Mouse (Mus musculus) kidney, embryonic 14.5 days (tissue): ENCODE measurements around the gene Gm21903. TPM values are rescaled to one million over a fixed set of nuclear protein-coding genes. Genes with fewer than 3 reads are reported as not detected.

Source experiments
- polyA plus RNA-seq: library from polyadenylated mRNA; unstranded; fragments of >200 nt; fragmentation: Nextera tagmentation; extraction: Ambion mirVana; gene quantifications from 2 replicates; pipeline ENCODE4 v1.2.1, GENCODE M21; 2014

The Gm21903 gene
- polyA plus RNA-seq, 1 experiment from 2014 or later: not detected

Other genes with a start within 250 kb of the Gm21903 start
- gene Esp24, start 6.6 kb downstream of the Gm21903 start, polyA plus RNA-seq: not detected in 2 replicates
- not detected in 2 replicates for gene Esp23, start 33.7 kb upstream of the Gm21903 start, polyA plus RNA-seq
- not detected in 2 replicates for gene Esp22, start 52.0 kb upstream of the Gm21903 start, polyA plus RNA-seq